Mouse (Mus musculus): ENCODE results near the gene Abl2.

- no peak for TF ChIP-seq CTCF (IDR thresholded peaks at IDR 0.05; ENCODE audit: borderline replicate concordance, insufficient read depth, low read length)
- no peak for TF ChIP-seq POLR2A (IDR thresholded peaks at IDR 0.05; ENCODE audit: low read depth, low read length)
These were observed 61.8 kb downstream of the Abl2 start for GRCm38 (mm10) chr1:156620292-156620909.

Measured in embryonic fibroblast, embryonic 13.5 days (primary cell).